Mouse (Mus musculus): ENCODE measurements around the gene Rps8. TPM values are rescaled to one million over a fixed set of nuclear protein-coding genes. Genes with fewer than 3 reads are reported as not detected.

Rps8 gene
- 683 and 836 TPM in 2 replicates for polyA plus RNA-seq (2015; fragmentation: Nextera tagmentation; extraction: Ambion mirVana)

DNA sequence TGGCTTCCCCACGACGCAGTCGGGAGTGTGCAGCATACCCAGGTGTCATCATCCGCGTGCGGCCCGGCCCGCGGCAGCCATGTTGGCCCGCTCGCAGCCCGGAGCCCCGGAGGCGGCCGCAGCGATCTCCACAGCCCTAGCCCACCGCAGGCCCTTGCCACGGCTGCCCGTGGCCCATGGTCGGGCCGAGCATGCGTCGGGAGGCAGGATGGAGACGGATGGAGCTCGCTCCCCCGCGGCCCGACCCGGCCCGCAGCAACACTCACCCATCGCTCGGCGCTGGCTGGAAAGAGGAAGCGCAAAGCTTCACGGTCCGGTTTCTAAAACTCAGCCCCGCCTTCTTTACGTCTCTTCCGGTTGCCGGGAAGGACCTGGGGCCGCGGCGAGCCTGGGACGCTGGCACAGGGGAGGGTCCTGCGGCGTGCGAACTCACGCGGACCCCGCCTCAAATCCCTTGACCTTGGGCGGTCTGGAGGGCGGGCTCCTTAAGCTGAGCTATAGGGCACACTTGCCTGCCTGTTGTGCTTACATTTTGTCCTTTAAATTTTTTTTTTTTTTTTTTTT is at the start of gene Rps8:
Rps8 (minus strand) TSS at position 452 of the 564 bp plus-strand sequence.

GRCm38 (mm10) chr4:117181863-117182758 is 26.1 kb upstream of the Rps8 start, which contains the start of gene Kif2c:
Gene Kif2c, minus strand, starts transcription at chr4:117182639.

DNA sequence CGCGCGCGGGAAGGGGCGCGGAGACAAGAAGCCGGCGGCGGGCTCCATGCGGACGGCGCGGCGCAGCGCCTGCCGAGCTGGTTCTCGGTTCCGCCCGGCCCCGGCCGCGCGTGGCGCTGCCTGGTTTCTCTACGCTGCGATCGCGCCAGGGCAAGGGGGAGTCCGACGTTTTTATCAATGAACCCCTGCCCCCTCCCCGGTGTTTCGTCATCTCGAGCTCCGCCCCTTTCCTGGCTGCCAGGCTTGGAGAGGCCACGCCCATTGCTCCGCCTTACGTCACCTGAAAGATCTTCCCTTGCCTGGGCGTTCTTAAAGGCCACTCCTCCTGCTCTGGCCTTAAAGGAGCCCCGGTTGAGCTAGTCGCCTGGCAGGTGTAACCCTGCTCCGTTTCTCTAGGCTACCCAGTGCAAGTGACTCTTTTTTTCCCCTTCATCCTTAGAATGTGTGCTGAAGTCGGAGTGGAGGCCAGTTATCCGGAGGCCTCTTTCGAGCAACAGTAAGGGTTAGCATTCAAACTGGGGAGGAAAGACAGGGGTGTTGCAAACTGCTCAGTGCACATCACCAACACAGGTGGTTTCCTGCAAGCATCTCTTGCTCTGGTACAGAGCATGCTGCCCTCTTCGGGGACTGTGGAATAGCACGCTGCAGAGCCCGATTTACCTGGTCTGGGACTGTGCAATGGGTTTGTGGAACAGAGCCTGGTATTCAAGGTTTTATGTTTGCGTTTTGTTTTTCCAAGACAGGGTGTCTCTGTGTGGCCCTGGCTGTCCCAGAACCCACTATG is 22.0 kb downstream of the Rps8 start, which contains the start of gene Plk3:
Plk3 (minus strand) TSS at position 147 of the 784 bp plus-strand sequence.

GRCm38 (mm10) chr4:117126675-117127290 is 29.3 kb downstream of the Rps8 start, which contains the start of gene Tctex1d4:
Gene Tctex1d4, plus strand, starts transcription at chr4:117126794.

DNA sequence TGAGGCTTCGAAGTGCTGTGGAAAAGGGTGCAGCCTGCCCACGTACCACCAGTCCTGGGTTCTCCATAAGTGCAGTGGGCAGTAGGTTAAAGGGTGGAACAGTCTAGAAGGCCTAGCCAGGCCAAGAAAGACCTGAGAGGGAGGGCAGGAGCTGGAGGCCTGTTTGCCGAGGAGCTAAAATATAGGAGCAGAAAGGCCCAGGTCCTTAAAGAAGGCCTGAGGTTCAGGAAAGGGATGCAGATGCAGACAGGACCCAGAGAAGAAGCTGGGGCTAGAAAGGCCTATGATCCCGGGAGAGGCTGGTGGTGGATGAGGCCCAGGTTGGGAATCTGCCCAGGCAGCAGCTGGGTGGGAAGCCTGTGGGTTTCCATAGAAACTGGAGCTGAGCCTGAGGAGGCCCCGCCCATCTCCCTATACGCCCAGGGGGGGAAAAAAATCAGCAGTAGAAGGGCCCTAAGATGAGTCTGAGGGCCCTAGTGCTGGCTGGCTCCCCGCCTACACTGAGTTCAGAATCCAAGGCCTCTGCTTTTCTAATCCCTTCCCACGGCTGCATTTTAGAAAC is 30.6 kb downstream of the Rps8 start, which contains the start of gene Btbd19:
Btbd19 (minus strand) TSS at position 378 of the 562 bp plus-strand sequence.

Small RNA genes lying within 50 kb of the gene (microRNA-seq; reads per million reads assigned to microRNA genes)
- not detected for gene Gm22398 (ENCODE audit: borderline replicate concordance, insufficient number of aligned reads)

Other genes starting within 250 kb of the Rps8 start
- gene Urod, start 161.8 kb downstream of the Rps8 start, polyA plus RNA-seq (2015; fragmentation: Nextera tagmentation; extraction: Ambion mirVana), result 141 and 167 TPM in 2 replicates
- 8.5 and 10.9 TPM in 2 replicates for gene Hectd3, start 160.9 kb downstream of the Rps8 start, polyA plus RNA-seq (2015; fragmentation: Nextera tagmentation; extraction: Ambion mirVana)
- gene Eif2b3, start 136.8 kb downstream of the Rps8 start, polyA plus RNA-seq (2015; fragmentation: Nextera tagmentation; extraction: Ambion mirVana), result 30.3 and 40.1 TPM in 2 replicates
- 5.0 and 8.7 TPM in 2 replicates for gene Ptch2, start 60.2 kb downstream of the Rps8 start, polyA plus RNA-seq (2015; fragmentation: Nextera tagmentation; extraction: Ambion mirVana)
- 4.0 and 4.5 TPM in 2 replicates for gene Btbd19, start 30.5 kb downstream of the Rps8 start, polyA plus RNA-seq (2015; fragmentation: Nextera tagmentation; extraction: Ambion mirVana)
- not detected in 2 replicates for gene Tctex1d4, start 29.4 kb downstream of the Rps8 start, polyA plus RNA-seq (2015; fragmentation: Nextera tagmentation; extraction: Ambion mirVana)
- 3.9 and 4.4 TPM in 2 replicates for gene Plk3, start 22.3 kb downstream of the Rps8 start, polyA plus RNA-seq (2015; fragmentation: Nextera tagmentation; extraction: Ambion mirVana)
- 9.8 and 11.7 TPM in 2 replicates for gene Kif2c, start 26.4 kb upstream of the Rps8 start, polyA plus RNA-seq (2015; fragmentation: Nextera tagmentation; extraction: Ambion mirVana)
- gene Tmem53, start 95.7 kb upstream of the Rps8 start, polyA plus RNA-seq (2015; fragmentation: Nextera tagmentation; extraction: Ambion mirVana), result 51.8 and 102 TPM in 2 replicates
- 1.7 and 1.8 TPM in 2 replicates for gene Armh1, start 95.9 kb upstream of the Rps8 start, polyA plus RNA-seq (2015; fragmentation: Nextera tagmentation; extraction: Ambion mirVana)

Measured in adrenal gland, postnatal 0 days (tissue).